Mouse (Mus musculus) bone marrow, adult 2 months (tissue): ENCODE data around the gene Trpm7.

Source experiments
- CTCF ChIP-seq: fragments of 200-500 bp; IDR thresholded peaks from 2 replicates; pipeline ENCODE4 v1.5.1; 2011; ENCODE audit warnings: low read length, control low read depth; ENCODE audit not compliant: control insufficient read depth, insufficient read depth
- POLR2A ChIP-seq: fragments of 200-500 bp; IDR thresholded peaks from 2 replicates; pipeline ENCODE4 v1.6.1; 2011; ENCODE audit warnings: low read depth, mild to moderate bottlenecking, control low read depth, low read length, borderline replicate concordance; ENCODE audit not compliant: control insufficient read depth

DNA sequence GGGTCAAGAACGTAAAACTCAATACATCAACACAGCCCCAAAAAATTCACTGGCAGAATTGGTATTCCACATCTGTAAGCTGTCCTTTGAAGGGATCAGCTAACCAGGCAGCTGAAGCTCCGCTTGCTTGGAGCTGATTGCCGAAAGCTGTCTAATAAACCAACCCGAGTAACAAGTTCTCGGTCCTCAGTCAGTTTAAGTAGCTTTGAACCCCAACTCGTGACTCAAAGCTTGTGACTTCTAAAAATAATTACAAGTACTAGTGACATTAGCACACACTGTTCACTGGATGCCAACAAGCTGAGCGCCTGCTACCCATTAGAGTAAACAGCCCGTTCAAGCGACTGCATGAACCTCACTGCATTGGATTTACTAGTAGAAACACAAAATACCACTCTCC, 21.5 kb upstream of the Trpm7 start:
- TF ChIP-seq CTCF (no peak), POLR2A (no peak)
